Mouse (Mus musculus): Measurements from ENCODE around the gene Nono. TPM values are rescaled to one million over a fixed set of nuclear protein-coding genes. Genes with fewer than 3 reads are reported as not detected.
A peak's percentile ranks its signal among the peaks of the same experiment; 100 is the strongest.

Nono gene
- 145 and 168 TPM in 2 replicates for polyA plus RNA-seq (2012; rRNA removed)

GRCm38 (mm10) chrX:101429142-101429949 is at the start of gene Nono:
TSS of gene Nono (plus strand) at chrX:101429318.
- DNase-seq (ENCODE audit: low spot score): peak; percentile 44

GRCm38 (mm10) chrX:101379744-101380143 is 49.4 kb upstream of the Nono start:
- no peak for DNase-seq (ENCODE audit: low spot score)

- no peak for DNase-seq (ENCODE audit: low spot score)
Measured at GRCm38 (mm10) chrX:101383455-101383854, 45.7 kb upstream of the Nono start.

- DNase-seq (ENCODE audit: low spot score): no peak
Measured at GRCm38 (mm10) chrX:101384439-101385137, 44.5 kb upstream of the Nono start.

GRCm38 (mm10) chrX:101386222-101386621 is 42.9 kb upstream of the Nono start:
- DNase-seq (ENCODE audit: low spot score): no peak

GRCm38 (mm10) chrX:101388866-101389537 is 40.1 kb upstream of the Nono start:
- DNase-seq (ENCODE audit: low spot score): no peak

- DNase-seq (ENCODE audit: low spot score): no peak
Measured at GRCm38 (mm10) chrX:101394341-101394740, 34.8 kb upstream of the Nono start.

- no peak for DNase-seq (ENCODE audit: low spot score)
Measured at GRCm38 (mm10) chrX:101396459-101396858, 32.7 kb upstream of the Nono start.

GRCm38 (mm10) chrX:101418946-101419724 is 10.0 kb upstream of the Nono start:
- peak; percentile 29 for DNase-seq (ENCODE audit: low spot score)

GRCm38 (mm10) chrX:101419725-101420699 is 9.1 kb upstream of the Nono start:
- DNase-seq (ENCODE audit: low spot score): peak; percentile 65

- no peak for DNase-seq (ENCODE audit: low spot score)
Measured at GRCm38 (mm10) chrX:101420700-101421095, 8.4 kb upstream of the Nono start, which contains the start of gene Zmym3. TSS of gene Zmym3 (minus strand) at chrX:101420849.

GRCm38 (mm10) chrX:101423462-101423861 is 5.7 kb upstream of the Nono start:
- no peak for DNase-seq (ENCODE audit: low spot score)

GRCm38 (mm10) chrX:101427774-101428173 is 1.3 kb upstream of the Nono start:
- no peak for DNase-seq (ENCODE audit: low spot score)

GRCm38 (mm10) chrX:101428785-101429141 is 355 bp upstream of the Nono start:
- no peak for DNase-seq (ENCODE audit: low spot score)

GRCm38 (mm10) chrX:101429976-101430375 is 858 bp downstream of the Nono start:
- no peak for DNase-seq (ENCODE audit: low spot score)

- DNase-seq (ENCODE audit: low spot score): no peak
Measured at GRCm38 (mm10) chrX:101448886-101449475, 19.9 kb downstream of the Nono start, which contains the start of gene Itgb1bp2. TSS of gene Itgb1bp2 (plus strand) at chrX:101449088.

- DNase-seq (ENCODE audit: low spot score): no peak
Measured at GRCm38 (mm10) chrX:101451147-101451546, 22.0 kb downstream of the Nono start.

- DNase-seq (ENCODE audit: low spot score): no peak
Measured at GRCm38 (mm10) chrX:101451591-101451990, 22.5 kb downstream of the Nono start.

- DNase-seq (ENCODE audit: low spot score): no peak
Measured at GRCm38 (mm10) chrX:101472202-101472601, 43.1 kb downstream of the Nono start.

All from urinary bladder, adult 2 months (tissue).